Mouse (Mus musculus) liver, embryonic 14.5 days (tissue): ENCODE measurements around the gene Msantd3.

Source experiments
- CTCF ChIP-seq: IDR thresholded peaks from 2 replicates; pipeline ENCODE4 v1.5.1; 2016; ENCODE audit warnings: antibody characterized with exemption, low read depth, control low read depth
- EP300 ChIP-seq: IDR thresholded peaks from 2 replicates; pipeline ENCODE4 v1.6.1; 2016; ENCODE audit warnings: antibody characterized with exemption, low read depth

- TF ChIP-seq EP300 (no peak), CTCF (no peak)
Observed at GRCm38 (mm10) chr4:48491290-48491743, 48.4 kb upstream of the Msantd3 start.
